Mouse (Mus musculus) megakaryocyte, embryonic 14.5 days (primary cell): ENCODE data around the gene Atf3.

Experiments
- FLI1 ChIP-seq: IDR thresholded peaks from 2 replicates; pipeline ENCODE4 v1.6.1; 2012; ENCODE audit warnings: low read length, inconsistent platforms, mixed read lengths
- GATA1 ChIP-seq: IDR thresholded peaks from 3 replicates; pipeline ENCODE4 v1.6.1; 2012; ENCODE audit warnings: mixed read lengths, low read length, inconsistent platforms, borderline replicate concordance

DNA sequence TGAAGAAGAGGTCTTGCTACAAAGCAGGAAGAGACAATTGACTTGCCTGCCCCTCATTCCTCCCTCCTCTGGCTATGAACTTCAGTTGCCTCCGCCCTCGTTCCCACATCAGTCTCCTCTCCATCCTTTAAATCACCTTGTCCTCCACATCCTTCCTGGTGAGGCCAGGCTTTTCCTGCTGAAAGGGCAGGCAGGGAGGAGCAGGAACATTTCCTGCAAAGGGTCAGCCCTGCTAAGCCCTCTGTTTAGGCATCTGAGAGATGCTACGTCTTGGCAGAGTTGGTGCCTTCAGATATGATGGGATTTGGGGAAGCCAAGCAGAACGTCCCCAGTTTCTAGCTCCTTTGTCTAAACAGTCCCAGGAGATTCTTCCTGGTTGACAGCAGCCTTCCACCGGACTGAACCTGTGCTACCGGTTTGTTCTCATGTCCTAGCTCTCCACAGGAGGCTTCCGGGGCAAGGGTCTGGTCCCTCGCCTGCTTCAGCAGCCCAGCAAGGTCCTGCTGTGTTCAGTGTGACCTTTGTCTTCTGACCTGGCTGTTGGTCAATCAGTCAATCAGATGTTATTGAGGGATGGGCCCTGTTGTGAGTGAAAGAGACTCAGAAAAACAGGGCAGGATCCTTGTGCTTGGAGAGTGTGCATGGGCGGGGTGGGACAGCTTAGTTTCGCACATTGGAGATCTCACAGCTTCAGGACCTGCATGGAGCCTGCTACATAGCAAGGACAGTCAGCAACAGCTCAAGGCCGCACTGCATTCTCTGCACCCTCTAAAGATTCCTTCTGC is 38.9 kb upstream of the Atf3 start:
- no peak for TF ChIP-seq FLI1
- TF ChIP-seq GATA1: no peak
